Mouse (Mus musculus) neural tube, embryonic 14.5 days (tissue): Measurements from ENCODE around the gene U2af2. TPM values are rescaled to one million over a fixed set of nuclear protein-coding genes. Genes with fewer than 3 reads are reported as not detected.

Experiments
- ATAC-seq: fragments of 200-750 bp; cut with Nextera tagmentation; 2 replicates; pipeline ENCODE4 v1.8.0; 2017; ENCODE audit warnings: low read depth, mild to moderate bottlenecking, moderate TSS enrichment, moderate library complexity
- H3K27ac ChIP-seq: fragments of 300-500 bp; sonication (generic); 2 replicates; pipeline ENCODE4 v1.5.1; 2014; ENCODE audit warnings: low read depth, mild to moderate bottlenecking, control low read depth, low read length, moderate library complexity, mixed read lengths
- H3K27me3 ChIP-seq: fragments of 300-500 bp; sonication (generic); 2 replicates; pipeline ENCODE4 v1.6.1; 2014; ENCODE audit warnings: low read length; ENCODE audit not compliant: control insufficient read depth, insufficient read depth
- H3K36me3 ChIP-seq: fragments of 300-500 bp; sonication (generic); 2 replicates; pipeline ENCODE4 v1.6.1; 2014; ENCODE audit warnings: low read length, mixed read lengths; ENCODE audit not compliant: control insufficient read depth, insufficient read depth
- H3K4me1 ChIP-seq: fragments of 300-500 bp; sonication (generic); 2 replicates; pipeline ENCODE4 v1.6.1; 2014; ENCODE audit warnings: low read length; ENCODE audit not compliant: control insufficient read depth, insufficient read depth
- H3K4me2 ChIP-seq: fragments of 300-500 bp; sonication (generic); 2 replicates; pipeline ENCODE4 v1.6.1; 2014; ENCODE audit warnings: mild to moderate bottlenecking, low read depth, low read length, control low read depth
- H3K4me3 ChIP-seq: fragments of 300-500 bp; sonication (generic); 2 replicates; pipeline ENCODE4 v1.5.1; 2014; ENCODE audit warnings: low read depth, low read length, control low read depth, mixed read lengths
- H3K9ac ChIP-seq: fragments of 300-500 bp; sonication (generic); replicated peaks from 2 replicates; pipeline ENCODE4 v1.6.1; 2014; ENCODE audit warnings: low read depth, mild to moderate bottlenecking, control low read depth, low read length, mixed read lengths
- H3K9me3 ChIP-seq: fragments of 300-500 bp; sonication (generic); 2 replicates; pipeline ENCODE4 v1.6.1; 2016; ENCODE audit warnings: low read length; ENCODE audit not compliant: control insufficient read depth
- WGBS: fragments of 180-500 bp; shearing (Covaris S2); extraction: QIAGEN DNeasy Blood & Tissue Kit; methylation state at CpG from one replicate; pipeline ENCODE4 v1.1.7; 2014; 5-methylcytosine and 5-hydroxymethylcytosine counted together
- microRNA-seq: library from miRNA; unstranded; fragments of <30 nt; microRNA quantifications from one replicate; pipeline ENCODE4, GENCODE M21; 2016
- polyA plus RNA-seq: library from polyadenylated mRNA; unstranded; fragments of >200 nt; fragmentation: Nextera tagmentation; extraction: Ambion mirVana; gene quantifications from 2 replicates; pipeline ENCODE4 v1.2.1, GENCODE M21; 2014

U2af2 gene
- polyA plus RNA-seq, 1 experiment from 2014 or later = 83.0 TPM

DNA sequence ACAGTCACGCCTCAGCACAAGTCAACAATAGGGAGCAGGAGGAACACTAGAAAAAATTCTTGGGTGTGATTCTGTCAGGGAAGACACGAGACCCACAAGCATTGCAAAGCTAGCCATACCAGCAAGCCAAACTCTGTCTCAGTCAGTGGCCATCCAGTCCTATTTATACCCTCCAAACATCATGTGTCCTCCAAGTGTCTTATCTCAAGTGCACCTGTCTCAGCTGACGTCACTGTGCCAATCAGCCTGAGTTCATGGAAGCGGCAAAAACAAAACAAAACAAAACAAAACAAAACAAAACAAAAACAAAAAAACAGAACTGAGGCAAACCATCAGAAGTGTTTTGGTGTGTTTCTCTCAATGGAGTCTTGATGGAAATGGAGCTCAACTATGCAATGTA lies 46.3 kb downstream of the U2af2 start:
- no peak for ATAC-seq
- no peaks in the 10 kb centered on the region for H3K4me1 ChIP-seq
- H3K36me3 ChIP-seq = no peaks in the 10 kb centered on the region
- H3K9me3 ChIP-seq = no peaks in the 10 kb centered on the region
- H3K9ac ChIP-seq = no peak overlapping the region
- no peak overlapping the region for H3K4me3 ChIP-seq
- WGBS = 76% methylated on average over 4 of the region's 4 CpGs
- H3K4me2 ChIP-seq = no peak overlapping the region
- H3K27me3 ChIP-seq = no peaks in the 10 kb centered on the region
- H3K27ac ChIP-seq = no peak overlapping the region

GRCm38 (mm10) chr7:5109301-5109700 lies 47.4 kb downstream of the U2af2 start:
- H3K4me3 ChIP-seq = no peak overlapping the region
- no peak overlapping the region for H3K9ac ChIP-seq
- ATAC-seq = no peak
- H3K27me3 ChIP-seq = no peaks in the 10 kb centered on the region
- no peaks in the 10 kb centered on the region for H3K4me1 ChIP-seq
- no peaks in the 10 kb centered on the region for H3K36me3 ChIP-seq
- no peak overlapping the region for H3K27ac ChIP-seq
- no peak overlapping the region for H3K4me2 ChIP-seq
- no peaks in the 10 kb centered on the region for H3K9me3 ChIP-seq
- WGBS = 87% methylated on average over 8 of the region's 8 CpGs

DNA sequence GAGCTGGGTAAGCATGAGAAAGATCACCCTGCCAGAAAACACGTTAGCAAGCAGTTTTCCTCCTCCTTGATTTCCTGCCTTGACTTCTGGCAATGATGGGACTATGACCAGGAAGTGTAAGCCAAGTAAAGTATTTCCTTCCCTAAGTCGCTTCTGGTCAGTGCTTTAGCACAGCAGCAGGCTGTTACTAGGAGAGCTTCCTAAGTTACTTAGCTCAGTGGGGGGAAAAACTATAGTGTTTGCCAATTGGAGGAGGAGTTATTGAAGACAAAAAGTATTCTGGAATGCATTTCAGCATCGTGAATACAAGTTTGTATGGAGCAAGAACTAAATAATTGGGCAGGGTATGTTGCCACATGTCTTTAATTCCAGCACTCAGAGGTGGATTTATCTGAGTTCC lies 50.8 kb downstream of the U2af2 start:
- no peaks in the 10 kb centered on the region for H3K4me1 ChIP-seq
- H3K27ac ChIP-seq = no peak overlapping the region
- H3K4me2 ChIP-seq = no peak overlapping the region
- 50% methylated on average over 3 of the region's 3 CpGs for WGBS
- H3K27me3 ChIP-seq = no peaks in the 10 kb centered on the region
- H3K9ac ChIP-seq = no peak overlapping the region
- H3K36me3 ChIP-seq = no peaks in the 10 kb centered on the region
- H3K9me3 ChIP-seq = no peaks in the 10 kb centered on the region
- ATAC-seq = no peak
- H3K4me3 ChIP-seq = no peak overlapping the region

DNA sequence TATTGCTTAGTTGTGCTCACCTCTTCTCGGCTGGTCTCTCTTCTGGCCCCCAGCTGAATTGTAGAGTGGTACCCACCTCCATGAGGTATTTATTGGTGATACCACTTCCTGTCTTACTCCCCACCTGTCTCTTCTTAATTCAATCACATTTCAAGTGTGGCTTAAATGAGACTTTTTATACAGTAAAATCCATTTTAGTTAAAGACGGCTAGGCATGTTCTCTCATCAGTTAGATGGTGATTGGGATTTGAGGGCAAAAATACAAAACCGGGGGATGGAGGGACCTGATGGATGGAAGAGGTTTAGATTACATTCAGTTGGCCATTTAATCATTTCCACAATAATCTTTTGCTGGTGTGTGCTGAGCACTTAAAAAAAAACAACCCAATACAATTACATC lies 54.9 kb downstream of the U2af2 start, which contains the start of gene Rfpl4:
TSS of gene Rfpl4 (minus strand) at position 101 of the 400 bp plus-strand sequence.
- Histone ChIP-seq H3K4me3 (no peak within 1 kb of the TSS), H3K27ac (no peak within 1 kb of the TSS), H3K4me1 (no peaks in the 10 kb centered on the region), H3K9ac (no peak within 1 kb of the TSS), H3K9me3 (no peaks in the 10 kb centered on the region), H3K36me3 (no peaks in the 10 kb centered on the region), H3K4me2 (no peak within 1 kb of the TSS), H3K27me3 (no peaks in the 10 kb centered on the region)
- WGBS = 94% methylated on average over 3 of the region's 3 CpGs
- ATAC-seq = no peak

DNA sequence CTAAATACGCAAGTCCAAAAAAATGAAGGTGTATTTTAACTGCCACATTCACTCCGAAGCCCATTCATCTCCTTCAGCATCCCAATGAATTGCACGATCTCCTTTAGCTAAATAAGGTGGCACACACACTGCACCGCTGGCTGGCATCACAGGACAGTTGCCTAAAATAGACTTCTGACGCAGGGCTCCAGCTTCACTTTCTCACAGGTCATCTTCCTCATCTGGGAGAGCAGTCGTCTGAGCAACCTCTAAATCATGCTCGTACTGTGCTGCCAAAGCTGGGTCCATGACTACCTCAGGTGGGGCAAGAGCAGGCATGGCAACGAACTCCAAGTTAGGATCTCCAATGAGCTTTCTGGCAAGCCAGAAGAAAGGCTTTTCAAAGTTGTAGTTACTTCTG lies 63.1 kb downstream of the U2af2 start:
- Histone ChIP-seq H3K9ac (no peak overlapping the region), H3K4me1 (no peaks in the 10 kb centered on the region), H3K4me3 (no peak overlapping the region), H3K27me3 (no peaks in the 10 kb centered on the region), H3K4me2 (no peak overlapping the region), H3K27ac (no peak overlapping the region), H3K36me3 (no peaks in the 10 kb centered on the region), H3K9me3 (no peaks in the 10 kb centered on the region)
- WGBS = 89% methylated on average over 8 of the region's 8 CpGs
- no peak for ATAC-seq

GRCm38 (mm10) chr7:5125549-5126406 lies 63.8 kb downstream of the U2af2 start, which contains the start of gene Rasl2-9:
Gene Rasl2-9, minus strand, starts transcription at chr7:5125950.
- Histone ChIP-seq H3K9ac (peak within 1 kb of the TSS; percentile 39), H3K27ac (no peak within 1 kb of the TSS), H3K9me3 (no peaks in the 10 kb centered on the region), H3K4me1 (no peaks in the 10 kb centered on the region), H3K4me2 (peak within 1 kb of the TSS; percentile 58), H3K27me3 (no peaks in the 10 kb centered on the region), H3K4me3 (peak within 1 kb of the TSS; percentile 34), H3K36me3 (no peaks in the 10 kb centered on the region)
- ATAC-seq = peak; percentile 90
- WGBS = 20% methylated on average over 42 of the region's 42 CpGs

Small RNA genes within 50 kb of the gene (microRNA-seq; reads per million reads assigned to microRNA genes)
- gene Gm26217 = not detected

Other genes with a start within 250 kb of the U2af2 start
- 249 and 263 TPM in 2 replicates for gene Ube2s, start 249.6 kb upstream of the U2af2 start, polyA plus RNA-seq
- 16.8 and 18.7 TPM in 2 replicates for gene Shisa7, start 217.4 kb upstream of the U2af2 start, polyA plus RNA-seq
- gene Isoc2b, start 191.9 kb upstream of the U2af2 start, polyA plus RNA-seq = 3.2 and 3.9 TPM in 2 replicates
- 0.58 and 0.76 TPM in 2 replicates for gene Isoc2a, start 185.0 kb upstream of the U2af2 start, polyA plus RNA-seq
- 0.37 and 0.41 TPM in 2 replicates for gene Gm36210, start 155.6 kb upstream of the U2af2 start, polyA plus RNA-seq
- 2.8 and 3.7 TPM in 2 replicates for gene Zfp628, start 146.9 kb upstream of the U2af2 start, polyA plus RNA-seq
- gene Nat14, start 140.1 kb upstream of the U2af2 start, polyA plus RNA-seq = 24.4 and 27.9 TPM in 2 replicates
- 0.40 and 1.3 TPM in 2 replicates for gene Ssc5d, start 136.4 kb upstream of the U2af2 start, polyA plus RNA-seq
- gene Sbk2, start 97.7 kb upstream of the U2af2 start, polyA plus RNA-seq = not detected in 2 replicates
- 0.52 and 0.75 TPM in 2 replicates for gene Sbk3, start 91.0 kb upstream of the U2af2 start, polyA plus RNA-seq
- 55.6 and 67.7 TPM in 2 replicates for gene Zfp579, start 66.0 kb upstream of the U2af2 start, polyA plus RNA-seq
- gene Zfp524, start 47.7 kb upstream of the U2af2 start, polyA plus RNA-seq = 5.9 and 7.9 TPM in 2 replicates
- 27.2 and 30.4 TPM in 2 replicates for gene Fiz1, start 47.4 kb upstream of the U2af2 start, polyA plus RNA-seq
- 2.6 and 2.7 TPM in 2 replicates for gene Gm44973, start 46.6 kb upstream of the U2af2 start, polyA plus RNA-seq
- gene Zfp865, start 41.8 kb upstream of the U2af2 start, polyA plus RNA-seq = 5.9 and 6.8 TPM in 2 replicates
- gene Ccdc106, start 41.6 kb upstream of the U2af2 start, polyA plus RNA-seq = 53.6 and 64.8 TPM in 2 replicates
- gene 4632433K11Rik, start 28.0 kb upstream of the U2af2 start, polyA plus RNA-seq = not detected in 2 replicates
- 6.6 and 8.5 TPM in 2 replicates for gene Zfp784, start 23.7 kb upstream of the U2af2 start, polyA plus RNA-seq
- gene Zfp580, start 10.6 kb upstream of the U2af2 start, polyA plus RNA-seq = 102 and 111 TPM in 2 replicates
- gene Epn1, start 18.1 kb downstream of the U2af2 start, polyA plus RNA-seq = 97.9 and 112 TPM in 2 replicates
- gene Rfpl4, start 54.8 kb downstream of the U2af2 start, polyA plus RNA-seq = not detected in 2 replicates
- 1.2 TPM in 1 of 2 replicates, not detected in the other for gene Rasl2-9, start 63.8 kb downstream of the U2af2 start, polyA plus RNA-seq
- gene Vmn1r55, start 87.5 kb downstream of the U2af2 start, polyA plus RNA-seq = 0.04 and 0.10 TPM in 2 replicates
- not detected in 2 replicates for gene Vmn1r56, start 134.6 kb downstream of the U2af2 start, polyA plus RNA-seq
- not detected in 2 replicates for gene Vmn1r57, start 156.3 kb downstream of the U2af2 start, polyA plus RNA-seq